Mouse (Mus musculus) neutrophil, adult 59 days (primary cell): ENCODE measurements around the gene Abca14. TPM values are rescaled to one million over a fixed set of nuclear protein-coding genes. Genes with fewer than 3 reads are reported as not detected.

ENCODE experiments used
- total RNA-seq, 2 experiments: library from RNA; stranded (reverse); gene quantifications; 1 replicate in 1 of 2; 2 replicates in 1 of 2; pipeline ENCODE4 v1.2.4; 2023

Gene Abca14
- not detected for total RNA-seq

DNA sequence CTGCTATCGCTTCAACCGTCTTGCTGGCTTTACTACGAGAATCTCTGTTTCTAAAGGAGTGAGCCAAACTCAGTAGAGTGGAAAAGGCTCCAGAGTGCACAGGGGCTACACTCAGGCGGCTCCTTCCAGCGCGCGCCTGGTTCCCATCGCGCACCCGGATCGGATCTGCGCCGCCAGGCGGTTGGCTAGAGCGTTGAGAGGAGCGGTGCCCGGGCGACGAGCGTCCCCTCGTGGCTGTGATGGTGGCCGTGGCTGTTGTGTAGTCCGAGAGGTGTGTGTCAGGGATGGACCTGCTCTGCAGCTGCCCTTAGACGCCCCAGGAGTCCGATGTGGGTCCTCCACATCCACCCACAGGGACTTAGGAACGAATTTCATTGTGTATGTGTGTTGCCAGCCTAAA, at the start of gene Abca14:
Gene Abca14 (plus strand): TSS at position 173 of the 400 bp plus-strand sequence.

DNA sequence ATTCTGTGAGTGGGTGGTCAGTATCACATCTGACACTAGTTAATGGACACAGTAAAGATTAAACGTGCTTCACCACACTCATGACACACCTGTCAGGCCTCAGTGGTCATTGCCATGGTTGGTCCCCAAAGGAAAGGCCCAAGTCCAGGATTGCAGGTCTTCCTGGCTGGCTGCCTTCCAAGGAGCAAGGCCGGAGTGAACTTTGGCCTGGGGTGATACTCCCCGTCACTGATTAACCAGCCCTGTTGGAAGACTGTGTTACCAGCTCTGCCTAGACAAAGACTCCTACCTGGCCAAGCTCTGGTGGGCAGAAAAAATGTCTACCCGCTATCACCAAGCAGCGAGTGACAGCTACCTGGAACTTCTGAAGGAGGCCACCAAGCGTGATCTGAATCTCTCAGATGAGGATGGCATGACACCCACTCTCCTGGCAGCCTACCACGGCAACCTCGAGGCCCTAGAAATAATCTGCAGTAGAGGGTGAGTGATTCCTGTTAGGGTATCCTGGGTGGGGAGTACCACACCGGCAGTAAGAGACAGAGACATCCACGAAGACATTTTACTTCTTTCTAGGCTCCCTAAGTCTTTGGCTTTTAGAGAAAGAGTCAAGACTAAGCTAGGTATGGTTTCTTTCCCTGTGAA, 30.0 kb upstream of the Abca14 start, which contains the start of gene Anks4b:
Gene Anks4b (plus strand): TSS at position 256 of the 642 bp plus-strand sequence.

DNA sequence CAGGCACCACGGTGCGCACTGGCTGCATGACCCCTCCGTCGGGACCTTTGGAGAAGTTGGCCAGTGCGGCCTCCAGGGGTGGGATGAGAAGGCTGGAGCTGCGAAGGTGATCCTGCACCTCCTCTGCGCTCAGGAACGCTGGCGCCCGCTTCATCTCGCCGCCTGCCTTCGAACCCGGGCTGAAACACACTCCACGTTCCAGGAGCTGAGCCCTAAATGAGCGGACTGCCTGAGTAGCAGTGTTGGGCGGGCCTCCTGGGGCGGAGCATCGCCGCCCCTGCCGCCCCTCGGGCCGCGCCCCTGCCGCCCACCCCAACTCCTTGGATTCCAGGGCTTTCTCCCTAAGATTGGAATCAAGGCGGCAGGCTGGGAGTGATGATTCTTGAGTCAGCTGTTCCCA, 2.0 kb upstream of the Abca14 start, which contains the start of gene Crym:
Gene Crym (minus strand): TSS at position 341 of the 400 bp plus-strand sequence.

DNA sequence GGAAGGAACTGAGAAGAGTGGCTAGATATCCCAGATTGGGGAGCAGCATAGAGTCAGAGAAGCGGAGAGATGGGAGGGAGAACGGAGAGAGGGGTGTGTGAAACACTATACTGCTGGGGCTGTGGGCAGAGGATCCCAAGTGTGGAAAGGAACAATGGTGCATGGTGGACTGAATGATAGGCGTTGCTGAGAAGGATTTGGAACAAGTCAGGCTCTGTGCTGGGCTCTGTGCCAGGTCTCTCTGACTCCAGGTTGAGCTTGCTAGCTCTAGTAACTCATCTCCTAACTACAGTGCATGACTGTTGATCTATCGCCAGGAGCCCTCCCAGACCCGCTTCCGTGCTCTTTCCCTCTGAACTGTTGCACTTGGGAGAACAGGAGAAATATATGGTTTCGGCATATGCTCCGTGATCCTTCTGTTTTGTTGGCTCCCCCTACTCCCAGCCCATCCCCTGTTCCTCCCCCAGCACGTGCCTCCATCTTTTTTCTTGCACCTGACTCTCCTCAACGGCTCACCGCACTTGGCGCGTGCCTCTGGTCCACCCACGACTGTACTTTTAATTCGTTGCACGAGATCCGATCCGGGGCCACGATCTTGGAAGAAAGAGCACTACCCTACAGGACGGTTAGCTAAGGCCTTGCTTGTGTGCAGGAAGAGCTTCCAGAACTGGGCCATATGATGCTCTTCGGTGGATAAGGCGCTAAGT, 124.5 kb downstream of the Abca14 start, which contains the start of gene Abca15:
Gene Abca15 (plus strand): TSS at position 584 of the 707 bp plus-strand sequence.

Other genes with a start within 250 kb of the Abca14 start
- gene Dnah3, start 108.7 kb upstream of the Abca14 start, total RNA-seq, result not detected
- gene Tmem159, start 101.6 kb upstream of the Abca14 start, total RNA-seq, result 10 to 100 TPM in 1 of 2 experiments, 1 to 10 TPM in 1; 8.2 to 10.7 TPM
- gene Zp2, start 58.7 kb upstream of the Abca14 start, total RNA-seq, result not detected
- not detected for gene Anks4b, start 30.1 kb upstream of the Abca14 start, total RNA-seq
- gene Crym, start 1.9 kb upstream of the Abca14 start, total RNA-seq, result not detected
- not detected for gene Abca15, start 124.7 kb downstream of the Abca14 start, total RNA-seq
- gene Abca16, start 205.7 kb downstream of the Abca14 start, total RNA-seq, result not detected